Mouse (Mus musculus): ENCODE results near the gene Cdkn1a.
"Not testable (repeated sequence)": the region's sequence is repeated elsewhere in the genome, so short reads cannot be mapped to it uniquely, and the experiment has no call there.

Cdkn1a gene

DNA sequence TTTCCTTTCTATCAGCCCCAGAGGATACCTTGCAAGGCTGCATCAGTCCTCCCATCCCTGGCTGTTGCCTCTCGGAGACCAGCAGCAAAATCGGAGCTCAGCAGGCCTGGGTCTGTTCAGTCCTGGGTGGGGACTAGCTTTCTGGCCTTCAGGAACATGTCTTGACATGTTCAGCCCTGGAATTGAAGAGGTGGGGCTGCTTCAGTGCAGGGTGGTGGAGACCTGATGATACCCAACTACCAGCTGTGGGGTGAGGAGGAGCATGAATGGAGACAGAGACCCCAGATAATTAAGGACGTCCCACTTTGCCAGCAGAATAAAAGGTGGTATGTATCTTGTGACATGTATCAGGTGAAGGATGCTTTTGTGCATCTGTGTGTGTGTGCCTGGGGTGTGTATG is at the start of gene Cdkn1a:
Gene Cdkn1a (plus strand): TSS at position 201 of the 400 bp plus-strand sequence.
- no peak for DNase-seq (ENCODE audit: low spot score)

DNA sequence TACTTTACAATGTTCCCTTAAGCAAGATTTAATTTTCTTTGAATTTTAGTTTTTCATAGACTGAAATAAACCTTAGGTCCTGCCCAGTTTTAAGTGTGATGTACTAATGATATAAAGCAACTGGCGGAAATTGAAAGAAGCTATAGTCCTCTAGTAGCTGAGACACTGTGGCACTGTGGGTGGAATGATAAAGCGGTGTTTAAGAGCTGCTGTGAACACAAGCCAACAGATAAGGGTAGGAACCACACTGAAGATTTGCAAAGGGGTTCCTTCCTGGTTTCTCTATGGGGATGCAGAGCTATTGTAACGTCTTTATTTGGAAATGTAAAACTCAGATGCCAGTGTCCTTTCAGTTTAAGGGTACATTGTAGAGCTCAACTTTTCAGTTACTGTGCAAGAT is 49.1 kb upstream of the Cdkn1a start:
- not testable (repeated sequence) for DNase-seq (ENCODE audit: low spot score)

DNA sequence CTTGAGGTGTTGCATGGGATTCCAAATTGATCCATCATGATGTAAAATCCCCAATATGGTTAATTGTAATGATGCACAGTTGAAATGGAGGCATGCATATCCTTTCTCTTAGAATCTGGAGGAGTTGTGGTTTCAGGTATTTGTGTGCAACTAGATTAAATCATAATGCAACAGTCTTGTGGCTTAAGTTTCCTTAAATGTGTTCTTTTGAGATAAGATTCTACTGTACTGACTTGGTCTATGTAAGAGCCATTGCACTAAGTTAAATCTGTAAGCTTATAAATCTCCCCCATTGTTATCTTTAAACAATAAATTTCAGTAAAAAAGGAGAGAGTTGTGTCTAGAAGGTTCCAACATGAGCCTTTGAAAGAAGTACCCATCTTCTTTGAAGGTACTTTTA is 48.2 kb upstream of the Cdkn1a start:
- DNase-seq (ENCODE audit: low spot score): no peak

DNA sequence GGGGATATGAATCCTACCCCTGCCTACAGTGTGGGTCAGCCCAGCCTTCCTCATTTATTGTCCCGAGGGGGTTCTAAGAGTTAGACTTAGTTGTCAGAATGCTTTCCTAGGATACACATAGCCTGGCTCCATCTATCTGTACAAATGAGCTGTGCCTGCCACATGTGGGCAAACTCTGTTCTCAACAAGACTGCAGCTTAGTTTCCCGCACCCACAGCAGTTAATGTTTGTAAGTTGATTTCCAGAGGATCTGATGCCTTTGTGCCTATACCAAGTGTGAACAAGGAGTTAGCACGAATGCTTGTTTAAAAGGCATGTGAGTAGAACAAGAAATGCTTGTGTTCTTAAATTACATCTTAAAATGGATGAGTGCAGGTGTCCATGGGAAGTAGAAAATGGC is 47.2 kb upstream of the Cdkn1a start:
- no peak for DNase-seq (ENCODE audit: low spot score)

DNA sequence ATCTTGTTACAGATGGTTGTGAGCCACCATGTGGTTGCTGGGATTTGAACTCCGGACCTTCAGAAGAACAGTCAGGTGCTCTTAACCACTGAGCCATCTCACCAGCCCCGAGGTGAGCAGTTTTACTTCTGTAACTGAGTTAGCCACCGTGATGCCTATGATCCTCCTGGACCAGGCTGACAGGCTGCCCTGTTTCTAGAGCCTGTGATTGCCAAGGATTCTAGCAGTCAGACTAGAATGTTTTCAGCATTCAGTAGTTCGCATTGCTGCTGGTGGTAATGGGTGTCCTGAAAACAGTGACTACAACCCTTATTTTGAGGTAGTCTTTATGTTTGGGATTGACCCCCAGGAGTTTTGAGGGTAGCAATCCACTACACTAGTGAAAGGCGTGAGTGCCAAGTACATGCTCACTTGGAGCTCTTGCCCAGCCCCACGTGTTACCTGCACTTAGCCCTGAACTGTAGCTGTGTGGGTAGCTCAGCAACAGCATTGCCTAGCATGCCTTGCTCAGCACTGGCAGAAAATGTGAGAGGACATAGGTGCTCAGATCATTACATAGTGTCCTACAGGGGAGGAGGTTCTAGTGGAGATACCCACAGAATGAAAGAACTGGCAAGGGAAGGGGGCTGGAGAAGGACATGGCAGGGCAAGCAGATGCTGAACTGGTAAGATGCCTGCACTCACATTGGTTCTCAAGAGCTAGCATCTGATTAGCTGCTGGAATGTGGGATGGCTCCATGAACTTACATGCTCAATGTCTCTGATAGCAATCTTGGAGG is 46.4 kb upstream of the Cdkn1a start:
- DNase-seq (ENCODE audit: low spot score): no peak

DNA sequence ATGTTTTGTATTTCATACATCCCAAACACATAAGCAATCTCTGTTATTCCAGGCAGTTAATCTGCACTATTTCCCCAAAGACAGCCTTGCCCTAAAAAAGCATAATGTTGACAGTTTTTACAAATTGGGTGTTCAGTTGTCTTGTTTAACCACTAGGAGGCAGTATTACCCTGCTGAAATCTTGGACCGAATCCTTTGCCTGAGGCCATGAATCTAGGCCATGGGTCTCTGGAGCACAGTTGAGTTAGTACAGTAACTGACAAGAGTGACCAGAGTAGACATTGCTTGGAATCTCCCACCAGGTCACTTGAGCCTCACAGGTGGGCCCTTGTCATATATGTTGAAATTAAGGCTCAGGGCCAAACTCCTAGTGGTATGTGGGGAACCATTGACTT is 45.9 kb upstream of the Cdkn1a start:
- peak; percentile 81 for DNase-seq (ENCODE audit: low spot score)

DNA sequence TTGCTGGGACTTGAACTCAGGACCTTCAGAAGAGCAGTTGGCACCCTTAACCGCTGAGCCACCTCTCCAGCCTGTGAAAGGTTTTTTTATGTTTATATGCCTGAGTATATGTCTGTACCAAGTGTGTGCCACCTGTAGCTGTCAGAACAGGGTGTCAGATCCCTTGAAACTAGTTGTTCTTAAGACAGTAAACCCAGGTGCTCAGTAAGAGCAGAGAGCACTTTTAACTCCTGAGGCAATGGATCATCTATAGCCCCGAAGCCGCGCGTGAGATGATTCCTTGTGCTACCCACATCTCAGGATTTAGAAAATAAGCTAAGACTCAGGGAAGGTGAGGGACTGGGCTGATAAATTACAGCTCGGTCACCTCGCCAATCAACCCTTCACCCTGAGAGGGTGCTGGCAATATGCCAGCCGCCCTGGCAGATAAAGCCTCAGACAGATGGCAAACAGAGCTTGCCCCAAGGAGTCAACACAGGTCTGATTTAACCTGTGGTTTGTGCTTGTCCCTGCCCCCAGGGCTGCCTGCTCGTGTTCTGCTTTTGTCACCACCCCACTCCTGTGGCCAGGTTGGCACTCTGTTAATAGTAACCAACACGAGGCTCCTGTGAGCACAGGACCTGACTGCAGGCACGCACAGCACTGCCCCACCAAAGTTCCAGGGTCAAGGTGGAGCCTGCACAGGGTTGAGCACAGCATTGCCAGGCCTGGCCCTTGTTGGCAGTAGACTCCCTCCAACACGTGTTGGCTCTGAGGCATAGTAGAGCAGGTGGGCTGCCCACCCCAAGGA is 44.8 kb upstream of the Cdkn1a start:
- DNase-seq (ENCODE audit: low spot score): peak; percentile 66

DNA sequence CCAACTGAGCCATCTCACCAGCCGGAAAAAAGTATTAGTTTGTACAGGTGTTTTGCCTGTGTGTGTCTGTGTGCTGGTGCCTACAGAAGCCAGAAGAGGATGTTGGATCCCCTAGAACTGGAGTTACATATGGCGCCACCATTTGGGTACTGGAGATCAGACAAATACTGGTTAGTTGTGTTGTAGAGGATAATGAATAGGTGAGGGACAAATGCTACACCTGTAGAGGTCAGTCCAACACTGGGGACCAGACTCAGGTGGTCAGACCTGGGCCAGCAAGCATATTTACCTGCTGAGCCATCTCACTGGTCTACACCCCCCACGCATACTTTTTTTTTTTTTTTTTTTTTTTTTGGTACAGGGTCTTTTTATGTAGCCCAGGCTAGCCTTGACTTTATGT is 43.9 kb upstream of the Cdkn1a start:
- DNase-seq (ENCODE audit: low spot score): no peak

DNA sequence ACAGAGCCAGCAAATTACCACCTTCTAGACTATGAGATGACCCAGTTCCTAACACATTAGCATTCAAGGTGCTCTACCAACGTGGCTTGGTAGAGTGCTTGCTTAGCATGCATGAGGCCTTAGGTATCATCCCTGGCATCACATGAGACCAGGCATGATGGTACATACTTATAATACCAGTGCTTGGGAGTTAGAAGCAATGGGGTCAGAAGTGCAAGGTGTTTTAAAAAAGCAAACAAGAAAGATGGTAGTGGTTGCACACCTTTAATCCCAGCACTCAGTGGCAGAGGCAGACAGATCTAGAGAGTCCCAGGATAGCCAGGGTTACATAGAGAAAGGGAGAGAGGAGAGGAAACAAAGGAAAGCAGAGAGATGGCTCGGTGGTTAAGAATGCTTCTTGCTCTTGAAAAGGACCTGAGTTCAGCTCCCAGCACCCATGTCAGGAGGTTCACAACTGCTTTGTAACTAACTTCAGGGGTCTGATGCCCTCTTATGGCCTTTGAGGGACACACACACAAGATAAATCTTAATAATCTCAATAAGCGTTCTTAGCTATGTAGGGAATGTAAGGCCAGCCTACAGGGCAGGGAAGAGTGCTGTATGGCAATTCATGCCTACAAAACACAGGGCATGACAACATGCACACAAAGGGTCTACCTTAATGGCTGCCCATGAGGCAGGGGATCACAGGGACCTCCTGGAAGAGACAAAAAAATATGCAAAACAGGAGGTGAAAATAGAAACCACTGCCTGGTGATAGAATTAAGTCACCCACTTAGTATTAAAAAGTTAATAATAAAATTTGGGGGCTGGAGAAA is 42.9 kb upstream of the Cdkn1a start:
- no peak for DNase-seq (ENCODE audit: low spot score)

DNA sequence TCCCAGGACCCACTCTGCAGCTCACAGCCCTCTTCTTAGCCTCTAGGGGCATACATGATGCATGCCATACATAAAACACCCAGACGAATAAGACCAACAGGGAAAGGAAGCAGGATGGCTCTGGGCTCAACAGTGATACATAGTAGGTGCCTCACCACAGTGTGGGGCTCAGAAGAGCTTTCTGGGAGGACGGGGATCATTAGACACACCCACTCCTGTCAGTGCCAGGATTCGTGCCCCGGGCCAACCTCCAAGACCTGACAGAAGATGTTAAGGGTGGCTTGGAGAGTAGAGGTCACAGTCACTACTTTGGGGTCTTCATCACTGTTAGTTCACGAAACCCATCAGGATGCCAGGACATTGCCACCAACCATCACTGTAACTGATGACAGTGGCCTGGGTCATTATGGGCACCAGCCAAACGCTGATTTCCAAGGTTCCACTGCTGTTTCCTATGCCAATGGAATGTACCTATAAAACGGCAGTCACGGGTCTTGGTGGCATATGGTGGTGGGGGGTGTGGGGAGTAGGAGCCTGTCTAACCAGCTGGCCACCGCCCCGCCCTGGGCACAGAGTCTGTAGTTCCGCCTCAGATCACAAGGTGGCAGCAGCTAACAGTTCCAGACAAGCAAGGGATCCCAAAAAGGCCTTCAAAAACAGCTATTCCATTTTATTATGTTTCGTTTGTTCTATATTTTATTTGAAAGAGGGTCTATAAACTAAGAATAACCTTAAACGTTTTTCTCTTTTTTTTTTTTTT is 41.8 kb upstream of the Cdkn1a start:
- peak; percentile 88 for DNase-seq (ENCODE audit: low spot score)

DNA sequence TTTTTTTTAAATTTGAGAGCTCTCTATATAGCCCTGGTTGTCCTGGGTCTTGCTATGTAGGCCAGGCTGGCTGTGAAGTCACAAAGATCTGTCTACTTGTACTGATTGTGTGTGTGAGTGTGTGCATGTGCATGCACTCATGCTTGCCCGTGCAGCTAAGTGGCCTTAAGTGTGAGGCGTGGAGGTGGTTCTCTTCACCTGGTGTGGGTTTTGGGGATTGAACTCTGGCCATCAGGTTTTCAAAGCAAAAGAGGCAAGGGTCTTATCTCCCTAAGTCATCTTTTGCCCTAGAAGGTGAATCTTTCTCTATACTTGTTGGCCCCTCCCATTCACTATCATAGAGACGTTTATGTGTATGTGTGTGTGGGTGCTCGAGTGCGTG is 41.3 kb upstream of the Cdkn1a start:
- no peak for DNase-seq (ENCODE audit: low spot score)

DNA sequence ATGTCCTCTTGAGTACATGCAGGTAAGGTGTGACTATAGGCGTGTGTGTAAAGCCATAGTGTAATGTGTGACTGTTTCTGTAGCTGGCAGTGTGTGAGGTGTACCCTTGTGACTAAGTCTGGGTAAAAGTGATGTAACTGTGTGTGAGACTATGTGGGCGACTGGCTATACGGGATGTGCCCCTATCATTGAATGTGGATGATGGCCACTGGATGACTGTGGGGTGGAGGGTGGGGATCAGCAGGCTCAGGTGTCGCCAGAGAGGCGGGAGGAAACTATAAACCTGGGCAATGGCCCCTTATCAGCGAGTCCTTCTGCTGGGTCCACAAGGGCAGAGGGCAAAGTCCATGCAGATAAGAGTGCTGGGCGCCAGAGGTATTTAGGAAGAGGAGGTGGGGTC is 40.9 kb upstream of the Cdkn1a start:
- DNase-seq (ENCODE audit: low spot score): no peak

DNA sequence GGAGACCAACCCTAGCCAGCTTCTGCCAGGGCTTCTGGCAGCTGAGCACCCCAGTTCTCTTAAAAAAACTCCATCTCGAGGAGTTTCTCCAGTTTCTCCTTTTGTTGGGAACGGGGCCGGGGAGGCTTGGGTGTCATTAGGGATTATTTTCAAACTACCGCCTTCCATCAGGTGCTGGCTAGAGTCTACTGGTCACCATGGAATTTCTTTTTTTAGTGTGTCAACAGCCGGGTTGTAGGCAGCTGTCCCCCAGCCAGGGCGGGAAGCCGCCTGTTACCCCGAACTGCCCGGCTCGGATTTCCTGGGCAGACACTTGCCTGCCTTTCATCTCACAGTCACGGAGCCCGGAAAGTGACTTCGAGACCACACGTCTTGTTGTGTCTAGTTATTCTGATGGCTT is 40.0 kb upstream of the Cdkn1a start:
- no peak for DNase-seq (ENCODE audit: low spot score)

DNA sequence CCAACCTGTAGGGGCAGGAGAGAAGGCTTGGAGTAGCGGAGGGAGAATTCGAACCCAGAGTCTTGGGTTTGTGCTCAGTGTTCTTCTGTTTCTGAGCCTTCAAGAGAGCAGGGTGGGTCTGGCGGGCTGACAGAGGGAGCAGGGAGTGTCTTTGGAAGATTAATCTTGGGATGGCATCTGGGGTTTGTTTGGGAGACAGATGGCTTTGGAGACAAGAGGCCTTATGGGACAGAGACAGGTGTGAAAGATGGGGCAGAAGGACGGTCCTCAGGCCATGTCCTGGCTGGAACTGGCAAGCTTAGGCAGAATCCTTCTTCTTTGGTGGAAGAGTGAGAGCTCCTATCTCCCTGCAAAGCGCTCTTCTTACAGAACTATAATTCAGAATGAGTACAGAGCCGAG is 37.7 kb upstream of the Cdkn1a start:
- no peak for DNase-seq (ENCODE audit: low spot score)

DNA sequence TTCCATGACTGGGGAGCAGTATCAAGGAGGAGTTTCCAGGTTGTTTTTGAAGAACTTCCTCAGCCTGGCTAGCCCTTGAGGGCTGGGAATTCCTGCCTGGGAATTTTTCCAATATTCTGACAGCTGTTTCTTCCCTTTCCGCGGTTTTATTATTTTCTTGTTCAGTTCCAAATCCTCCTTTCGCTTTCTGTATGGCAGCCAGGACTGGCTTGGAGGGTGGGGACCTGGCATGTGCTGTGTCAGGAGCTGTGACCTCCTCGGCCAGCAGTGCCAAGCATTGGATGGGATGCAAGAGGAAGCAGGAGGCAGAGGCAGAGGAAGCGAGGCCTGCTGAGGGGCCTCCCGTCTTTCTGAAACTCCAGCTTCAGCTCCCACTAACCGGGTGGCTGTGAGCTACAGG is 36.9 kb upstream of the Cdkn1a start:
- DNase-seq (ENCODE audit: low spot score): peak; percentile 50

DNA sequence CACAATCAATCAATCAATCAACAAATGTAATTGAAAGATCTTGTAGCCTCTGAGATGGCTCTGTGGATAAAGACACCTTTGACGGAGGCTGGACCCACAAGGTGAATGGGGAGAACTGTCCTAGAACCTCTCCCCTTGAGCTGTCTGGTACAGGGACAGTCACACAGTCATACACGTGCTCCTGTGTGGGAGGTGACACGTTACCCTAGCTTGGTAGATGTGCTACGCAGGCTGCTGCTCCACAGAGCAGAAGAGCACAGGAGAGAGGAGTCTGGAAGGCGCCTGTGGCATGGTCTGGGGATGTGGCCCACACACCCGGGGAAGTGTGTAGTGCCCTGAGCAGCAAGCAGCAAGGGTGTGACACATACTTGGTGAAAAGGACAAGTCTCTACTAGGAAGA is 36.3 kb upstream of the Cdkn1a start:
- DNase-seq (ENCODE audit: low spot score): no peak

DNA sequence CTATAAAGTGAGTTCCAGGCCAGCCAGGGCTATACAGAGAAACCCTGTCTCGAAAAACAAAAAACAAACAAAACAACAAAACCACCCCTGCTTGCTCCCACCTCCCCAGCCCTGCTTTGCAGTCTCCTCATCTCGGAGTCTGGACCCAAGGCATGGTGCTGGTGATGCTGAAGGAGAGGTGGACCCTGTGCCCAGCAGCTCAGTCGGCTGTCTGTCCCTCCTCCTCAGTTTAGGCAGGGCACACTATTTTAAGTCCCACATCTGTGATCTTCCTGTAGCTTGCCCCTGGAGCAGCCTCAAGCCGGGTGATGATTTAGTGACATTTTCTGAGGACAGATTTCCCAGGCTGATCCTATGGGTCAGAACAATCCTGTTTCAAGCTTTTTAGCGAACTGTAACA is 35.2 kb upstream of the Cdkn1a start:
- DNase-seq (ENCODE audit: low spot score): no peak

DNA sequence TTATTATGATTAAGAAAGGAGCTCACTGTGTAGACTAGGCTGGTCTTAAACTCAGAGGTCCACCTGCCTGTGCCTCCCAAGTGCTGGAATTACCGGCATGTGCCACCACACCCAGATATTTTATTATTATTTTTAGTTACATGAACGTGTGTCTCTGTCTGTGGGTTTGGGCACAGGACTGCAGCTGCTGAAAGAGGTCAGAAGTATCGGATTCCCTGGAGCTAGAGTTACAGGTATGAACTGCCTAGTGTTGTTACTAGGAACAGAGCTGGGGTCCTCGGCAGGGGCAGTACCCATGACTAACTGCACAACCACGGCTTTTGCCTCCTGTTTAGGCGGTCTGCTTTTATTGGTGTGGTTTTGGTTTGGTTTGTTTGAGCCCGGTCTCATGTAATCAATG is 34.6 kb upstream of the Cdkn1a start:
- DNase-seq (ENCODE audit: low spot score): no peak

DNA sequence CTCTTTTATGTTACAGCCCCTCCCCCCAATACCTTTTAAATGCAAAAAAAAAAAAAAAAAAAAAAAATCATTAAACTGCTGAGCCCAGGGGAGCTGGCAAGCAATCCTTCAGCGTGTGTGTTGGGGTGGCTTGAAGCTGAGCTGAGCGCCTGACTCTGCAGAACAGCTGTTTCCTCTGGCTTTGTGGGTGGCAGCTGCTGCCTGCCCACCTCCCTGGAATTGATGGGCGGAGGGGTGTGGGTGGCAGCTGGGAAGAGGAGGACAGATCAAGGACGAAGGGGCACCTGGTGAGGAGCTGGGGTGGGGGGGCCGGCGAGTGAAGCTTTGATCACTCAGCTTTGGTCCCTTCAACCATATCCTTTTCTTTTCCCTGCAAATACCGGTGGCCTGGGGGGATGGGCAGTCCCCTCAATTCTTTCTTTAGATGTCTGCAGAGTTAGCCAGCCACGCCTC is 34.1 kb upstream of the Cdkn1a start:
- no peak for DNase-seq (ENCODE audit: low spot score)

DNA sequence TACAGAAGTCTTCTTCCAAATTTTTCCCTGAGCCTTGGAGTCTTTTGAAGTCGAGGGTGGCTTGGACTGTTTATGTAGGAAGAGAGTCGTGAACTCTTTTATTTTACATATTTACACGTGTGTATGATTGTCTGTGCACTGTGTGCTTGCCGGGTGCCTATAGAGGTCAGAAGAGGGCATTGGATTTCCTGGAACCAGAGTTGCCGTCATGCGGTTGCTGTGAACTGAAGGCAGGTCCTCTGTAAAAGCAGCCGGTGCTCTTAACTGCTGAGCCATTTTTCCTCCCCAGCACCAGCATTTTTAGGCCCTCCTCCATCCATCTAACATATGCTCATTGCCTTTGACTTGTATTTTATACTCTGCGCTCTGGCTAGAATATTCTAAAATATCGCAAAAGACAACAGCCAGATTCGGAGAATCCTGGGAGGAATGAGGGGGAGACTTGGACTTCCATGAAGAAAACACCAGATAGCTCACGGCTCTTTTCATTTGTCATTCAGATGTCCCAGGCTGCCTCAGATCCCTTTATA is 33.4 kb upstream of the Cdkn1a start:
- DNase-seq (ENCODE audit: low spot score): no peak

DNA sequence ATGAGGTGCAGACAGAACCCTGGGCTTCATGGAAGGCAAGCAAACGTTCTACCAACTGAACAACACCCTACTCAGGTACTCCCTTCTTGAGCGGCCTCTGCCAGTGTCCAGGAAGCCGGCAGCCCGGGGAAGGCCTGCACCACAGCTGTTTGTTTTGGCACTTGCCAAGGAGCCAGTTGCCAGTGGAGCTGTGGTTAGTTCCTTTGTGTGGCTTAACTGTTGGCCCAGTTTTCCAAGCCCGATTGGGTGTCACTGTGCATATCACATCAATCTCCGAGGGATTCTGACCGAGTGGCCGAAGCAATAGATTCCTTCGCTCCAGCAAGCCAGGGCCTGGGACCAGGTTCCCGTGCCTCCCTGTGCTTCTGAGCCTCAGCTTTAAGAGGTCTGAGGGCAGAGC is 32.8 kb upstream of the Cdkn1a start:
- peak; percentile 64 for DNase-seq (ENCODE audit: low spot score)

DNA sequence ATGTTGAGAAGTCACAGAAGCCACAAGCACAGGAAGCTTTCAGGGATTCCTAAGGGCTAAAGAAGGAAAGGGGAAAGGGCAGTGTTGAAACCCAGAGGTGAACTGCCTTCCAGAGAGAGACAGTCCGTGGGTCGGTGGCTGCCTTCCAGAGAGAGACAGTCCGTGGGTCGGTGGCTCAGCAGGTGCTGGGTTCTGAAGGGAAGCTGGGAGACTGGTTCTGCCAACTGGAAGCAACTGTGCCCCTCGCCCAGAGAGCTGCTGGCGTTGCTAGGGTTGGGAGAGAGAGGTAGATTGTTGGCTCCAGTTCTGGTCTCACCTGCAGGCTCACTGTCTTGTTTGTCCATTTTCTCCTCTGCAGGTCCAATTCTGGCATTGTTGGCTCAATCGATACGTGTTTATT is 32.3 kb upstream of the Cdkn1a start:
- DNase-seq (ENCODE audit: low spot score): no peak

Data from MN1 (cell line).